Mouse (Mus musculus) lung, adult 2 months (tissue): ENCODE measurements around the gene Tgoln1. TPM values are rescaled to one million over a fixed set of nuclear protein-coding genes. Genes with fewer than 3 reads are reported as not detected.

ENCODE experiments used
- DNase-seq: peaks from one replicate; pipeline ENCODE4 v3.0.0; 2022
- H3K4me1 ChIP-seq: fragments of 200-500 bp; 2 replicates; pipeline ENCODE4 v1.6.1; 2011; ENCODE audit warnings: low read length; ENCODE audit not compliant: control insufficient read depth, insufficient read depth
- H3K4me3 ChIP-seq: fragments of 200-500 bp; replicated peaks from 2 replicates; pipeline ENCODE3; 2011; ENCODE audit warnings: low read depth, mild to moderate bottlenecking, control low read depth, low read length; ENCODE audit errors: extremely low read depth
- CTCF ChIP-seq: fragments of 200-500 bp; IDR thresholded peaks from 2 replicates; pipeline ENCODE4 v1.5.1; 2011; ENCODE audit warnings: mild to moderate bottlenecking, low read length, control low read depth; ENCODE audit not compliant: insufficient read depth
- POLR2A ChIP-seq: fragments of 200-500 bp; IDR thresholded peaks from 2 replicates; pipeline ENCODE4 v1.6.1; 2011; ENCODE audit warnings: low read depth, mild to moderate bottlenecking, control low read depth, low read length, borderline replicate concordance; ENCODE audit errors: extremely low read depth
- WGBS: fragments of 180-500 bp; shearing (Covaris S2); methylation state at CpG from one replicate; pipeline ENCODE4 v1.1.7; 2018; 5-methylcytosine and 5-hydroxymethylcytosine counted together
- polyA plus RNA-seq: library from polyadenylated mRNA; depleted of rRNA; stranded (reverse); fragments of >200 nt; gene quantifications from 2 replicates; pipeline ENCODE4 v1.2.3, GENCODE M21; 2012; rRNA removed

The Tgoln1 gene
- 60.0 and 72.4 TPM in 2 replicates for polyA plus RNA-seq

- DNase-seq = peak; percentile 93
- peak within 1 kb of the TSS; percentile 92 for H3K4me3 ChIP-seq
- H3K4me1 ChIP-seq = peaks cover 5% of the 10 kb centered on the region; the same call in 1 of the 2 replicates
- TF ChIP-seq CTCF (no peak), POLR2A (peak; percentile 98; the same call in 1 of the 2 replicates)
- WGBS = 0% methylated on average over 41 of the region's 41 CpGs
Measured at GRCm38 (mm10) chr6:72616643-72617288, at the start of gene Tgoln1. TSS of gene Tgoln1 (minus strand) at chr6:72617000.

- WGBS = 35% methylated on average over 8 of the region's 8 CpGs
- Histone ChIP-seq H3K4me1 (peaks cover 13% of the 10 kb centered on the region), H3K4me3 (no peak overlapping the region)
- TF ChIP-seq POLR2A = no peak
- no peak for TF ChIP-seq CTCF
- no peak for DNase-seq
Measured at GRCm38 (mm10) chr6:72664290-72664689, 47.5 kb upstream of the Tgoln1 start.

DNA sequence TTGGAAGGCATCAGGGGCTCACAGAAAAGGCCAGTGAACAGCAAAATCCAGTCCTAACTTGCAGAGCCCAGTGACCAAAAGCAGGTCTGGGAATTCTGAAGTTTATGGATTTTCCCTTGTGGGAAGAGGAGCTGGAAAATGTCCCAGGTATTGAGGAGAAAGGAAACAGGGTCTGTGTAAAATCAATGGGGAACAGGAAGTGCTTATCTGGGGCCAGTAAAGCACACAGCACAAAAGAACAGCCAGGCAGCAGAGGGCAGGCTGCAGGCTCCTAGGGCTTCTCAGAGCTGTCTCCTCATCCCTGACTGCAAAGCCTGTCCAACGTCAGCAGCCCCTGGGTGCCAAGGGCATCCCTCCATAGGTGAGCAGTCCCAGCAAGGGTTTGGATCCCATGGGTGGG lies 46.2 kb upstream of the Tgoln1 start:
- TF ChIP-seq POLR2A (no peak), CTCF (no peak)
- no peak for DNase-seq
- WGBS = 12% methylated on average over 1 of the region's 1 CpGs
- H3K4me3 ChIP-seq = no peak overlapping the region
- peaks cover 13% of the 10 kb centered on the region for H3K4me1 ChIP-seq

DNA sequence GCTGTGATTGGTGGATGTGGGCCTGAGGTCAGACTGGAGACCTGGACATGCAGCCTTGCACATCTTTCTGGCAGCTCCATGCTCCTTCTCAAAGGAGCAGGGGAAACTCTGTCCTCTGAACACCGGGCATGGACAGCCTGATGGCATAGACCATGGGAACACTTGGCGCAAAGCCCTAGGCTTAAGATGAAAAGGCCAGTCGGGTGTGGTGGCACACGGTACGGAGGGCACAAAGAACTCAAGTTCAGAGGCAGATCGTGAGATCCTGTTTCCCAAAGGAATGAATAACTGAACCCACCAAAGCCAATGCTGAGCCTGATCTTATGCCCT lies 43.6 kb upstream of the Tgoln1 start:
- Histone ChIP-seq H3K4me3 (no peak overlapping the region), H3K4me1 (peaks cover 17% of the 10 kb centered on the region)
- 39% methylated on average over 6 of the region's 6 CpGs for WGBS
- no peak for TF ChIP-seq POLR2A
- TF ChIP-seq CTCF = no peak
- no peak for DNase-seq

GRCm38 (mm10) chr6:72659717-72660390 lies 43.1 kb upstream of the Tgoln1 start:
- 43% methylated on average over 8 of the region's 8 CpGs for WGBS
- no peak for TF ChIP-seq POLR2A
- TF ChIP-seq CTCF = no peak
- DNase-seq = no peak
- peaks cover 17% of the 10 kb centered on the region for H3K4me1 ChIP-seq
- no peak overlapping the region for H3K4me3 ChIP-seq

DNA sequence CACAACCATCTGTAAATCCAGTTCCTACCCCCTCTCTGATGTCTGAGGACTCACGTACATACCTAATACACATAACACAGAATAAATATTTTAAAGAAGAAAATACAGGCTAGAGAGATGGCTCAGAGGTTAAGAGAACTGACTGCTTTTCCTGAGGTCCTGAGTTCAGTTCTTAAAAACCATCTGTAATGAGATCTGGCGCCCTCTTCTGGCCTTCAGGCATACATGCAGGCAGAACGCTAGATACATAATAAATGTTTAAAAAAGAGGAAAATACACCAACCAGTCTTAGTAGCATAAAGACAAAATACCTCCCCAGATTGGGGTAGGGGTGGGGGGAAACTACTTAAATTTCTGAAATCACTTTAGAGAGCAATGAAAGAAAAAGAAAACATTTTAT lies 41.2 kb upstream of the Tgoln1 start:
- peaks cover 19% of the 10 kb centered on the region for H3K4me1 ChIP-seq
- WGBS = 55% methylated on average over 3 of the region's 3 CpGs
- DNase-seq = no peak
- TF ChIP-seq CTCF (peak; percentile 53), POLR2A (no peak)
- H3K4me3 ChIP-seq = no peak overlapping the region

GRCm38 (mm10) chr6:72656053-72656442 lies 39.2 kb upstream of the Tgoln1 start:
- Histone ChIP-seq H3K4me1 (peaks cover 19% of the 10 kb centered on the region), H3K4me3 (no peak overlapping the region)
- no peak for DNase-seq
- TF ChIP-seq POLR2A (no peak), CTCF (no peak)
- 72% methylated on average over 7 of the region's 7 CpGs for WGBS

DNA sequence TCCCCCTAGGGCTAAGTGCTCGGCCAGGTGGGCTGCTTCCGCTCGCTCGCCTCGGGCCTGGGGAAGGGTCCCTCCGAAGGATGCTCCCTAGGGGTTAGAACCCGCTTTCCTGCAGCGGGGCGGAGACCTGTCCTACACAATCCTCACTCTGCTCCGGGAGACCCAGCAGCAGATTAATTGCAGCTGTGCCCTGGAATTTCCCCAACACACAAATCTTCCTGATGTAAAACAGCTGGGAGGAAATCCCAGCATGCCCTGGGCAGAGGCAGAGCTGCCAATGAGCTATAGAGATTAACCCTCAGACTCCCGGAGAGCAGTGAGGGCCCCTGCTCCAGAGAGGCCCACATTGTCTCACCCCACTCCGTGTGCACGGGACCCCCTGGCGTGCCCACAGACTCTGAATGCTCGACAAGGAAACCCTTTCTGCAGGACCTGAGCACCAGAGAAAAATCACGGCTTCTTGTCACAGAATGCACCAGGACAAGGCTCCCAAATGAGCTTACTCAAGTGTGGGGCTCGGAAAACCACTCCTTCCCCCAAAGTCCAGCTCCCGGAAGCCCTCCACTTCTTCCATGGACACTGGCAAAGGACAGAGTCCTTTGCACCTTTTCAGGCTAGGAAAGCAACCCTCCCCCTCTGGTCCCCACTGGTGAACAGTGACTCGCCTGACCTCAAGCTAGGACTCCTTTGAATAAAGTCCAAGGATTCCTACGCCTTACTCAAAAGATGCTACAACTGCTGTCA lies 38.7 kb upstream of the Tgoln1 start:
- DNase-seq = no peak
- 22% methylated on average over 20 of the region's 20 CpGs for WGBS

GRCm38 (mm10) chr6:72654355-72654754 lies 37.6 kb upstream of the Tgoln1 start:
- no peak overlapping the region for H3K4me3 ChIP-seq
- TF ChIP-seq POLR2A = no peak
- 89% methylated on average over 6 of the region's 6 CpGs for WGBS
- no peak for DNase-seq
- peaks cover 13% of the 10 kb centered on the region for H3K4me1 ChIP-seq

More for the DNA sequence above, 38.7 kb upstream of the Tgoln1 start:
- Histone ChIP-seq H3K4me1 (peaks cover 17% of the 10 kb centered on the region), H3K4me3 (peak overlapping the region; percentile 14)
- TF ChIP-seq CTCF (no peak), POLR2A (no peak)
